Mouse (Mus musculus) cerebellum, adult 2 months (tissue): ENCODE results near the gene Aggf1. TPM values are rescaled to one million over a fixed set of nuclear protein-coding genes. Genes with fewer than 3 reads are reported as not detected.
A peak's percentile ranks its signal among the peaks of the same experiment; 100 is the strongest.

Experiments used
- DNase-seq, 2 experiments: peaks; one replicate each; pipeline ENCODE4 v3.0.0; 2021
- H3K27ac ChIP-seq: fragments of 200-500 bp; 2 replicates; pipeline ENCODE4 v1.5.1; 2012; ENCODE audit warnings: low read length, control low read depth, inconsistent platforms; ENCODE audit not compliant: insufficient read depth
- H3K27me3 ChIP-seq: fragments of 200-500 bp; 2 replicates; pipeline ENCODE4 v1.6.1; 2012; ENCODE audit warnings: inconsistent platforms, mild to moderate bottlenecking, low read length, moderate library complexity; ENCODE audit not compliant: control insufficient read depth, insufficient read depth
- H3K4me1 ChIP-seq: fragments of 200-500 bp; 2 replicates; pipeline ENCODE4 v1.6.1; 2011; ENCODE audit warnings: low read length; ENCODE audit not compliant: control insufficient read depth, insufficient read depth
- H3K4me3 ChIP-seq: fragments of 200-500 bp; replicated peaks from 2 replicates; pipeline ENCODE3; 2011; ENCODE audit warnings: mild to moderate bottlenecking, low read depth, low read length, control low read depth; ENCODE audit not compliant: insufficient read depth
- CTCF ChIP-seq: fragments of 200-500 bp; IDR thresholded peaks from 2 replicates; pipeline ENCODE4 v1.5.1; 2011; ENCODE audit warnings: low read depth, mild to moderate bottlenecking, control low read depth, low read length, moderate library complexity, borderline replicate concordance; ENCODE audit not compliant: insufficient read depth
- POLR2A ChIP-seq: fragments of 200-500 bp; IDR thresholded peaks from 2 replicates; pipeline ENCODE4 v1.6.1; 2011; ENCODE audit warnings: low read length, control low read depth, borderline replicate concordance; ENCODE audit not compliant: insufficient read depth
- WGBS: fragments of 180-500 bp; shearing (Covaris S2); methylation state at CpG from one replicate; pipeline ENCODE4 v1.1.7; 2018; 5-methylcytosine and 5-hydroxymethylcytosine counted together
- polyA plus RNA-seq: library from polyadenylated mRNA; depleted of rRNA; stranded (reverse); fragments of >200 nt; gene quantifications from 2 replicates; pipeline ENCODE4 v1.2.3, GENCODE M21; 2012

The Aggf1 gene
- polyA plus RNA-seq, 1 experiment, result 40.5 TPM

- DNase-seq, result no peak
- WGBS, result 16% methylated on average over 21 of the region's 21 CpGs
- Histone ChIP-seq H3K4me3 (peak overlapping the region; percentile 49), H3K27me3 (no peaks in the 10 kb centered on the region), H3K27ac (no peak overlapping the region), H3K4me1 (peaks cover 6% of the 10 kb centered on the region)
- TF ChIP-seq CTCF, result no peak
- TF ChIP-seq POLR2A, result no peak
These were observed 48.4 kb downstream of the Aggf1 start for GRCm38 (mm10) chr13:95326611-95327344.

GRCm38 (mm10) chr13:95325907-95326550, 49.1 kb downstream of the Aggf1 start:
- H3K27ac ChIP-seq, result 0 out of 2 replicates have a peak overlapping the region, but pooled peaks have one; percentile 26
- H3K4me1 ChIP-seq, result peaks cover 6% of the 10 kb centered on the region
- WGBS, result 16% methylated on average over 5 of the region's 5 CpGs
- no peak for TF ChIP-seq POLR2A
- H3K27me3 ChIP-seq, result no peaks in the 10 kb centered on the region
- DNase-seq, result no peak
- peak overlapping the region; percentile 84 for H3K4me3 ChIP-seq

GRCm38 (mm10) chr13:95325080-95325906, 49.9 kb downstream of the Aggf1 start:
- H3K4me1 ChIP-seq, result peaks cover 6% of the 10 kb centered on the region
- no peak for TF ChIP-seq CTCF
- TF ChIP-seq POLR2A, result no peak
- WGBS, result under 1% methylated on average over 63 of the region's 63 CpGs
- no peaks in the 10 kb centered on the region for H3K27me3 ChIP-seq
- peak overlapping the region; percentile 84 for H3K4me3 ChIP-seq
- H3K27ac ChIP-seq, result peak overlapping the region; percentile 80
- DNase-seq, result peak; percentile 74 to 79

GRCm38 (mm10) chr13:95324626-95325079, 50.5 kb downstream of the Aggf1 start:
- DNase-seq, result no peak
- H3K27ac ChIP-seq, result peak overlapping the region; percentile 80
- peaks cover 6% of the 10 kb centered on the region for H3K4me1 ChIP-seq
- TF ChIP-seq CTCF (no peak), POLR2A (no peak)
- no peaks in the 10 kb centered on the region for H3K27me3 ChIP-seq
- H3K4me3 ChIP-seq, result peak overlapping the region; percentile 84
- under 1% methylated on average over 22 of the region's 22 CpGs for WGBS

GRCm38 (mm10) chr13:95323950-95324625, 51.1 kb downstream of the Aggf1 start:
- peak; percentile 73 for DNase-seq
- Histone ChIP-seq H3K27ac (peak overlapping the region; percentile 80; the same call in 1 of the 2 replicates), H3K4me1 (peaks cover 5% of the 10 kb centered on the region), H3K27me3 (no peaks in the 10 kb centered on the region), H3K4me3 (peak overlapping the region; percentile 84)
- peak; percentile 54; the same call in 1 of the 2 replicates for TF ChIP-seq CTCF
- TF ChIP-seq POLR2A, result no peak
- WGBS, result 22% methylated on average over 15 of the region's 15 CpGs

GRCm38 (mm10) chr13:95323400-95323799, 51.8 kb downstream of the Aggf1 start, which contains the start of gene Zbed3:
Gene Zbed3 (plus strand): TSS chr13:95323612.
- 92% methylated on average over 6 of the region's 6 CpGs for WGBS
- no peak for TF ChIP-seq CTCF
- TF ChIP-seq POLR2A, result no peak

GRCm38 (mm10) chr13:95320451-95320850, 54.7 kb downstream of the Aggf1 start:
- Histone ChIP-seq H3K27ac (no peak overlapping the region), H3K4me1 (no peaks in the 10 kb centered on the region), H3K4me3 (no peak overlapping the region), H3K27me3 (no peaks in the 10 kb centered on the region)
- 50% methylated on average over 4 of the region's 4 CpGs for WGBS
- TF ChIP-seq POLR2A (no peak), CTCF (no peak)
- no peak for DNase-seq

More at GRCm38 (mm10) chr13:95323400-95323799, 51.8 kb downstream of the Aggf1 start, which contains the start of gene Zbed3:
- no peaks in the 10 kb centered on the region for H3K4me1 ChIP-seq
- peak within 1 kb of the TSS; percentile 84 for H3K4me3 ChIP-seq
- DNase-seq, result no peak
- H3K27me3 ChIP-seq, result no peaks in the 10 kb centered on the region
- peak within 1 kb of the TSS; percentile 80; the same call in 1 of the 2 replicates for H3K27ac ChIP-seq
